Mouse (Mus musculus) embryonic facial prominence, embryonic 15.5 days (tissue): ENCODE results near the gene Gprin2. TPM values are rescaled to one million over a fixed set of nuclear protein-coding genes. Genes with fewer than 3 reads are reported as not detected.

Experiments used
- ATAC-seq: fragments of 200-750 bp; cut with Nextera tagmentation; 2 replicates; pipeline ENCODE4 v1.8.0; 2017; ENCODE audit warnings: low read depth, moderate TSS enrichment; ENCODE audit not compliant: insufficient number of reproducible peaks, low FRiP score, low TSS enrichment
- H3K27ac ChIP-seq: fragments of 300-500 bp; sonication (generic); replicated peaks from 2 replicates; pipeline ENCODE4 v1.5.1; 2015; ENCODE audit warnings: mild to moderate bottlenecking, inconsistent platforms
- H3K27me3 ChIP-seq: fragments of 300-500 bp; sonication (generic); 2 replicates; pipeline ENCODE4 v1.6.1; 2015; ENCODE audit warnings: inconsistent platforms
- H3K36me3 ChIP-seq: fragments of 300-500 bp; sonication (generic); 2 replicates; pipeline ENCODE4 v1.6.1; 2015; ENCODE audit warnings: mild to moderate bottlenecking, inconsistent platforms
- H3K4me1 ChIP-seq: fragments of 300-500 bp; sonication (generic); 2 replicates; pipeline ENCODE4 v1.6.1; 2015; ENCODE audit warnings: inconsistent platforms
- H3K4me2 ChIP-seq: fragments of 300-500 bp; sonication (generic); replicated peaks from 2 replicates; pipeline ENCODE4 v1.6.1; 2015; ENCODE audit warnings: mild to moderate bottlenecking, inconsistent platforms
- H3K4me3 ChIP-seq: fragments of 300-500 bp; sonication (generic); replicated peaks from 2 replicates; pipeline ENCODE4 v1.5.1; 2015; ENCODE audit warnings: mild to moderate bottlenecking, inconsistent platforms
- H3K9ac ChIP-seq: fragments of 300-500 bp; sonication (generic); 2 replicates; pipeline ENCODE4 v1.6.1; 2015; ENCODE audit warnings: inconsistent platforms
- H3K9me3 ChIP-seq: fragments of 300-500 bp; sonication (generic); replicated peaks from 2 replicates; pipeline ENCODE4 v1.6.1; 2016; ENCODE audit warnings: inconsistent platforms
- WGBS: fragments of 180-500 bp; shearing (Covaris S2); methylation state at CpG from one replicate; pipeline ENCODE4 v1.1.7; 2015; 5-methylcytosine and 5-hydroxymethylcytosine counted together
- polyA plus RNA-seq: library from polyadenylated mRNA; unstranded; fragments of >200 nt; fragmentation: Nextera tagmentation; extraction: Ambion mirVana; gene quantifications from 2 replicates; pipeline ENCODE4 v1.2.1, GENCODE M21; 2015

Gprin2 gene
- polyA plus RNA-seq, 1 experiment from 2014 or later = 1.8 TPM

DNA sequence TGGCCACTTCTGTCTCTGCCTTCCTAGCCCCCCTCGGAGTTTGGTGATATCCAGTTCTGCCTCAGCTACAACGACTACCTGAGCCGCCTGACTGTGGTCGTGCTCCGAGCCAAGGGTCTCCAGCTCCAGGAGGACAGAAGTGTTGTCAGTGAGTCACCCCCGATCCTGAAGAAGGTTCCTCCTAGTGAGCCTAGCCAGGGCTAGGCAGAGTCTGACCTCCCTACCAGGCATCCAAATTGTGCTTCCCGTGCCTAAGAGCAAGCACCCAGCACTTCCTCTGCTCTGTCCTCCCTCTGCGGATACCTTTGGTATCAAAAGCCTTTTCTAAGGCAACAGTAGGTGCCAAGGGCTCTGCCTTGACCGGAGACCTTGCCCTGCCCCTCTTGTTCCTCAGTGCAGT, 24.5 kb upstream of the Gprin2 start:
- H3K27me3 ChIP-seq = 0 out of 2 replicates have a peak, but pooled peaks cover 7% of the 10 kb centered on the region
- no peak overlapping the region for H3K4me2 ChIP-seq
- no peaks in the 10 kb centered on the region for H3K4me1 ChIP-seq
- no peak overlapping the region for H3K4me3 ChIP-seq
- H3K9me3 ChIP-seq = no peaks in the 10 kb centered on the region
- no peak for ATAC-seq
- no peak overlapping the region for H3K9ac ChIP-seq
- 81% methylated on average over 9 of the region's 9 CpGs for WGBS
- H3K36me3 ChIP-seq = no peaks in the 10 kb centered on the region
- H3K27ac ChIP-seq = no peak overlapping the region

DNA sequence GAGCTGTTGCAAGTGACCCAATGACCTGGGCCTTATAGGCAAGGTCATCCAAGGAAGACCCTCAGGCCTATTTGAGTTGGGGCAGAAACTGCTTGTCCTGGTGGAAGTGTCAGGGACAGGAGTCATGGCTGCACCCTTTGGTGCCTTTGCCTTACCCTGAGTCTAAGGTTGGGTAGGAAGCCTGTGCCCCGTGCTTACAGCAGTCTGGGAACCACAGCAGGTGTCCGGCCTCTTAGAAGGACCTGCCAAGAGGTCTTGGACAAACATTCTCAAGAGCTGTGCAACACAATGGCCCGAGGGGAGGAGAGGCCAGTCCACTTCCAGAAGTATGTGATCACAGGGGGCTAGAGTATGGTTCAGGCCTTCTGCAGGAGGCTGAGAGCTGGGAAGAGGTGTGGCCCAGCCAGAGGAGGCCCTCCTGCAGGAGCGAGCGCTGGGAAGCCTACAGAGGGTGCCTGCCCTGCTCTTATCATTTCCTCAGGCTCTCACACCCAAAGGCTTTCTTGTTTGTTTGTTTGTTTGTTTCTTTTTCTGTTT, 22.0 kb upstream of the Gprin2 start:
- no peak for ATAC-seq
- Histone ChIP-seq H3K4me2 (no peak overlapping the region), H3K4me1 (peaks cover 5% of the 10 kb centered on the region), H3K36me3 (no peaks in the 10 kb centered on the region), H3K9me3 (no peaks in the 10 kb centered on the region), H3K27ac (no peak overlapping the region), H3K4me3 (no peak overlapping the region), H3K27me3 (peaks cover 30% of the 10 kb centered on the region), H3K9ac (no peak overlapping the region)
- 70% methylated on average over 5 of the region's 5 CpGs for WGBS

GRCm38 (mm10) chr14:34221416-34222077, 20.1 kb upstream of the Gprin2 start:
- H3K4me3 ChIP-seq = no peak overlapping the region
- H3K9ac ChIP-seq = no peak overlapping the region
- peaks cover 5% of the 10 kb centered on the region for H3K4me1 ChIP-seq
- no peaks in the 10 kb centered on the region for H3K9me3 ChIP-seq
- no peak for ATAC-seq
- 52% methylated on average over 5 of the region's 5 CpGs for WGBS
- H3K27me3 ChIP-seq = peaks cover 30% of the 10 kb centered on the region
- no peak overlapping the region for H3K27ac ChIP-seq
- H3K4me2 ChIP-seq = no peak overlapping the region
- no peaks in the 10 kb centered on the region for H3K36me3 ChIP-seq

- 78% methylated on average over 5 of the region's 5 CpGs for WGBS
- peaks cover 30% of the 10 kb centered on the region for H3K27me3 ChIP-seq
- H3K9me3 ChIP-seq = no peaks in the 10 kb centered on the region
- H3K36me3 ChIP-seq = no peaks in the 10 kb centered on the region
- no peak overlapping the region for H3K27ac ChIP-seq
- no peak overlapping the region for H3K9ac ChIP-seq
- peak overlapping the region; percentile 54; the same call in 1 of the 2 replicates for H3K4me2 ChIP-seq
- H3K4me3 ChIP-seq = no peak overlapping the region
- ATAC-seq = no peak
- H3K4me1 ChIP-seq = peaks cover 5% of the 10 kb centered on the region
These were observed 19.0 kb upstream of the Gprin2 start for GRCm38 (mm10) chr14:34220426-34220825.

GRCm38 (mm10) chr14:34219786-34220198, 18.3 kb upstream of the Gprin2 start:
- no peaks in the 10 kb centered on the region for H3K9me3 ChIP-seq
- H3K4me1 ChIP-seq = peaks cover 5% of the 10 kb centered on the region
- peak overlapping the region; percentile 54 for H3K4me2 ChIP-seq
- no peak for ATAC-seq
- WGBS = 3% methylated on average over 29 of the region's 29 CpGs
- H3K9ac ChIP-seq = no peak overlapping the region
- H3K36me3 ChIP-seq = no peaks in the 10 kb centered on the region
- H3K4me3 ChIP-seq = peak overlapping the region; percentile 29
- H3K27me3 ChIP-seq = peaks cover 30% of the 10 kb centered on the region
- no peak overlapping the region for H3K27ac ChIP-seq

- ATAC-seq = no peak
- 74% methylated on average over 6 of the region's 6 CpGs for WGBS
These were observed 17.8 kb upstream of the Gprin2 start, which contains the start of gene Syt15 for GRCm38 (mm10) chr14:34219295-34219694. Gene Syt15, plus strand, starts transcription at chr14:34219595.

GRCm38 (mm10) chr14:34215451-34216127, 14.1 kb upstream of the Gprin2 start:
- ATAC-seq = no peak
- H3K4me2 ChIP-seq = no peak overlapping the region
- no peaks in the 10 kb centered on the region for H3K9me3 ChIP-seq
- H3K27me3 ChIP-seq = peaks cover 20% of the 10 kb centered on the region
- H3K4me1 ChIP-seq = peaks cover 5% of the 10 kb centered on the region
- H3K36me3 ChIP-seq = no peaks in the 10 kb centered on the region
- H3K9ac ChIP-seq = no peak overlapping the region
- WGBS = 68% methylated on average over 6 of the region's 6 CpGs
- H3K27ac ChIP-seq = no peak overlapping the region
- H3K4me3 ChIP-seq = no peak overlapping the region

More at GRCm38 (mm10) chr14:34219295-34219694, 17.8 kb upstream of the Gprin2 start, which contains the start of gene Syt15:
- Histone ChIP-seq H3K36me3 (no peaks in the 10 kb centered on the region), H3K9ac (no peak within 1 kb of the TSS), H3K4me2 (peak within 1 kb of the TSS; percentile 54), H3K9me3 (no peaks in the 10 kb centered on the region), H3K27me3 (peaks cover 30% of the 10 kb centered on the region), H3K27ac (no peak within 1 kb of the TSS), H3K4me3 (peak within 1 kb of the TSS; percentile 29), H3K4me1 (peaks cover 5% of the 10 kb centered on the region)

GRCm38 (mm10) chr14:34209942-34210341, 8.5 kb upstream of the Gprin2 start:
- no peak overlapping the region for H3K27ac ChIP-seq
- H3K4me2 ChIP-seq = no peak overlapping the region
- WGBS = 89% methylated on average over 4 of the region's 4 CpGs
- H3K4me3 ChIP-seq = no peak overlapping the region
- H3K36me3 ChIP-seq = no peaks in the 10 kb centered on the region
- no peaks in the 10 kb centered on the region for H3K27me3 ChIP-seq
- H3K9ac ChIP-seq = no peak overlapping the region
- ATAC-seq = no peak
- no peaks in the 10 kb centered on the region for H3K9me3 ChIP-seq
- no peaks in the 10 kb centered on the region for H3K4me1 ChIP-seq

DNA sequence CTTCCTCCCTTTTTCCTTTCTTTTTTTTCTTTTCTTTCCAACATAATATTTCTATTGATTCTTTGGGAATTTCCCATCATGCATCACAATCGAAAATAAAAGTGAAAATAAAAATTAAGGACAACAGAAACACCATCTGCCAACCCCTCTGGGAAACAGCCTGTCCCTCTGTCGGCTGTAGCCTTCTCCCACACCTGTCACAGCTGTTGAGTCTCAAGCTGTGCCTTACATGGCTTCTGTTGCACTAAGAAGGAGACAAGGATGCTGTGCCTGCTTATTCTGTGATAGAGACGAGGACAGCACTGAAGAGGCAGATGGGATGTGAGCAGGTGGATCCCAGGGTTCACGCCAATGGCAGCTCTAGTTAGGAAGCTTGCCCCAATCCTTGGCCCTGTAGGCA, 7.6 kb upstream of the Gprin2 start:
- WGBS = 53% methylated on average over 4 of the region's 4 CpGs
- Histone ChIP-seq H3K4me2 (no peak overlapping the region), H3K9ac (no peak overlapping the region), H3K9me3 (no peaks in the 10 kb centered on the region), H3K27me3 (no peaks in the 10 kb centered on the region), H3K4me1 (no peaks in the 10 kb centered on the region), H3K4me3 (no peak overlapping the region), H3K36me3 (no peaks in the 10 kb centered on the region), H3K27ac (no peak overlapping the region)
- ATAC-seq = no peak

DNA sequence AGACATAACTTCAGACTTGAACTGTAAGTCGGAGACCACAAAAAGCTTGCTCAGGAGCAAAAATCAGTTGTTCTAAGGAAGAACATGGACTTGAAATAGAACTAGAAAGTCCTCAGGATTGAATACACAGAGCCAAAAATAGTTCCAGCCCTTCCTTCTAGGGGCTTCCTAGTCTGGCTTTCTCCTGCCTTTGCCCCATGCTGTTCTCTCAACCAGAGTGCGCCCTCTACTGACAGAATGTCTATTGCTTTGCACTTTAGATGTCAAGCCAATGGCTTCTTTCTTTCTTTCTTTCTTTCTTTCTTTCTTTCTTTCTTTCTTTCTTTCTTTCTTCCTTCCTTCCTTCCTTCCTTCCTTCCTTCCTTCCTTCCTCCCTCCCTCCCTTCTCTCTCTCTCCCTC, 7.2 kb upstream of the Gprin2 start:
- H3K27me3 ChIP-seq = no peaks in the 10 kb centered on the region
- H3K27ac ChIP-seq = no peak overlapping the region
- no peak overlapping the region for H3K4me2 ChIP-seq
- H3K9me3 ChIP-seq = no peaks in the 10 kb centered on the region
- no peak for ATAC-seq
- WGBS = 44% methylated on average over 2 of the region's 2 CpGs
- no peaks in the 10 kb centered on the region for H3K4me1 ChIP-seq
- no peak overlapping the region for H3K4me3 ChIP-seq
- no peaks in the 10 kb centered on the region for H3K36me3 ChIP-seq
- H3K9ac ChIP-seq = no peak overlapping the region

DNA sequence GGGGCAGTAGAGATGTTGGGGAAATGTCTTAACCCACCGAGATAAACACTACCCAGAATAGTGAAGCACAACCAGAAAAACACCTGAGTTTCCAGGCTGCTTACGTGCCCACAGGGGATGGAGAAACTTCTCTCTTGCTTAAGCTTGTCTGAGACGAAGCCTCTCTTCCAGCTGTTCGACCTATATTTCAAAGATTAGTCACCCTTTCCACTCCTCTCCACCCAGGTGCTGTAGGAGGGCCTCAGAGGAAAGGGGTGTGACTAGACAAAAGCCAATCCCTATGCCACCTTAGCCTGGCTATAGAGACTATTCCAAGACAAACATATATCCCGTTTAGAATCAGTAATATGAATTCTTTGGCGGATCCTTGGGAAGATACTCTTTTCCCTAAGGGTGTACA, 6.5 kb upstream of the Gprin2 start:
- H3K9me3 ChIP-seq = no peaks in the 10 kb centered on the region
- no peak overlapping the region for H3K4me3 ChIP-seq
- H3K36me3 ChIP-seq = no peaks in the 10 kb centered on the region
- no peak overlapping the region for H3K27ac ChIP-seq
- ATAC-seq = no peak
- no peaks in the 10 kb centered on the region for H3K4me1 ChIP-seq
- H3K27me3 ChIP-seq = peaks cover 2% of the 10 kb centered on the region; the same call in 1 of the 2 replicates
- H3K4me2 ChIP-seq = no peak overlapping the region
- H3K9ac ChIP-seq = no peak overlapping the region
- WGBS = 62% methylated on average over 6 of the region's 6 CpGs
